Mouse (Mus musculus): ENCODE data around the gene Prss44.
A peak's percentile ranks its signal among the peaks of the same experiment; 100 is the strongest.

- peak; percentile 89 for TF ChIP-seq CTCF (IDR thresholded peaks at IDR 0.05)
- TF ChIP-seq EP300 (IDR thresholded peaks at IDR 0.05) = no peak
Observed at GRCm38 (mm10) chr9:110871030-110871429, 57.2 kb downstream of the Prss44 start.

Measured in lung, postnatal 0 days (tissue).